Mouse (Mus musculus) monocyte, adult 5-6 weeks (primary cell): ENCODE results near the gene Cpne2. TPM values are rescaled to one million over a fixed set of nuclear protein-coding genes. Genes with fewer than 3 reads are reported as not detected.

Experiments used
- ATAC-seq: fragments of 153-309, 156-312 bp; replicated peaks from 2 replicates; pipeline ENCODE4 v1.8.0; 2017; ENCODE audit warnings: mild to moderate bottlenecking; ENCODE audit not compliant: low TSS enrichment, insufficient number of reproducible peaks, severe bottlenecking, poor library complexity, low FRiP score
- total RNA-seq: library from RNA; stranded (forward); fragments of 200-1000, 200-491, 200-594 nt; gene quantifications from 3 replicates; pipeline ENCODE4 v1.2.3, GENCODE M21; 2017

Gene Cpne2
- 6.0 to 7.8 TPM (median 6.9 TPM) in 3 replicates for total RNA-seq

DNA sequence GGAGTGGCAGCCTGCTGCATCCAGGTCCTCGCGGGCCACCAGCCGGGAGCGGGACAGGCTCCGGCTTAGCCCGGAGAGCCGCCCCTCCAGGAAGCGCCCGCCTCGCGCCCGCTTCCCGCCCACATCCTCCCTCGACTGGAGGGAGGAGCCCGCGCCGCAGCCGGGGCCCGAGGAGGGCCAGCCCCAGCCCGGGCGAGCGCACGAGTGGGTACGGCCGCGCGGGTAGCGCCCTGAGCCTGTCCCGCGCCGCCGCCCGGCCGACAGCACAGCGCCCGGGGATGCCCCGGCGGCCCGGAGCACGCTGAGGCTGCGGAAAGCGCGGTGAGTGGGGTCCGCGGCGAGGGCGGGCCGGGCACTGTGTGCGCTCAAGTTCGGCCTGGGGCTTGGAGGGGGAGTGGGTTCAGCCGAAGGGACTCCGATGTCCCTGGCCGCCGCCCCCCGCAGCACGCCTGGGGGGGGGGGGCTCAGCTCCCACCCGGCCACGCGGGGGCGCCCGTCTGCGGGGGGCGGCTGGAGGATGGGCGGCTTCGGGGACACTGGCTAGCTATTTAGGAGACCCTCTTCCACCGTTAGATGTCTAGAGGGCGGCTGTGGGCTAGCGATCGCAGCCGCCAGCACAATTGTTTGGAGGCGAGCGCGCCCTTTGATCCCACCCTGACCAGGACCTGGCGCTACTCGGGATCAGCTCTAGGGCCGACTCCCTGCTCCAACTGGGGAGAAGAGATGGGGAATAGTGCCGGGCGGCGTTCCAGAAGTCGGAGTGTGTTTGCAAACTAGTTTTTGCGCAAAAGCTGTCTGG, at the start of gene Cpne2:
Gene Cpne2 (plus strand): TSS at position 118 of the 799 bp plus-strand sequence.
- no peak for ATAC-seq

DNA sequence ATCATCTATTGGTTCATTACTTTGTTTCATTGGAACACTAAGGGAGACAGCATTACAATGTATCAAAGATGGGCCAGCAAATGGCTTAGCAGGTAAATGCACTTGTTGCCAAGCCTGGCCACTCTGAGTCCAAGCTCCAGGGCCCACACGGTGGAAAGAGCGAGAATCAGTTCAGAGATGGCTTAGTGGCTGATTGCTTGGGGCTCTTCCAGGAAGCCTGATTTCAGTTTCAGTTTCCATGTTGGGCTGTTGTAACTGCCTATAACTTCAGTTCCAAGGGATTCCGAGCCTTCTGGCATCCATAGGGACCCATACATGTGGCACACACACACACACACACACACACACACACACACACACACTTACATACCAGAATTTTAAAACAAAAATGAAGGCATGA, 47.5 kb upstream of the Cpne2 start:
- no peak for ATAC-seq

- ATAC-seq = no peak
Observed at GRCm38 (mm10) chr8:94485882-94486281, 46.9 kb upstream of the Cpne2 start.

GRCm38 (mm10) chr8:94488016-94488415, 44.8 kb upstream of the Cpne2 start:
- no peak for ATAC-seq

DNA sequence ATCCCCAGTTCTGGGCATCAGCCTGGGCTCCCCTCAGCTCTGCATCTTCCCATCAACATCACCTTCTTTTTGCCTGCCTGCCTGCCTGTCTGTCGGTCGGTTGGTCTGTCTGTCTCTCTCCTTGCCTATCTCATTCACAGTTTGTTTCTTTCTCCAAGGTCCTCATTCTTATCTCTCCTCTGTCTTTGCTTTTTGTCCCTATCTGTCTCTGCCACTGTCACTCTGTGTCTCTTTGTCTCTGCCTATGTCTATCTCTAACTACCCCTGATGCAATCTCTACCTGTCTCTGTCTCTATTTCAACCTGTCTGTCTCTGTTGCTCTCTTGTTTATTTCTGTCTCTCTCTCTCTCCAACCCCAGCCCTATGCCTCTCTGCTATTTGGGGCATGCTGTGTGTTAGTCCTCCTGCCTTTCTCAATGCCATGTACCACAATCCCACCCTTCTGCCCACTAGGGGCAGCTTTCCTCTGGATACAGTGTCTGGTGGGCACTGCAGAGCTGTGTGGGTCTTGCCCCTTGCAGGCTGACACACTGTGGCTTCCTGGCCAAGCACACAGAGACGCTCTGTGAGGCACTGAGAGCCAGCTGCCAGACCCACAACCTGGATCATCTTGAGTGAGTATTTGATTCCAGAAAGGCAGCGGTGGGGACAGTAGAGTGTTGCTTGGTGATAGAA, 42.8 kb upstream of the Cpne2 start:
- ATAC-seq = no peak

- ATAC-seq = peak; percentile 51
Observed at GRCm38 (mm10) chr8:94492021-94492681, 40.6 kb upstream of the Cpne2 start.

DNA sequence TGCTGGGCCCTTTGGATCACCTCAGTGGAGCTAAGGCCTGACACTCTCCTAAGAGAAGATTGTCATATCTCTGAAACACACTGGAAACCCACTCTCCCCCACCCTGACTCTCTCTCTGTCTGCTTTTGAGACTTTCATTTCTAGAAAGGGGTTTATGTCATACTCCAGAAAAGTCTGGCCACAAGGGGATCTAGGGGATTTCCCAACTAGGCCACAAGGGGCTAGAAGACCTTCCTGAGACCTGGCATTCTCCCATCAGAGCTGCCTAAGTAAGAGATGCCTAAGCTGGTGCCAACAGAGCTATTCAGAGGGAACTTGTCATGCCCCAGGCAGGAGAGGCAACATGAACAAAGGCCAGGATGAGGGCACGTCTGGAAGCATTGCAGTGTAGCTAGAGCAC, 39.5 kb upstream of the Cpne2 start:
- ATAC-seq = no peak

DNA sequence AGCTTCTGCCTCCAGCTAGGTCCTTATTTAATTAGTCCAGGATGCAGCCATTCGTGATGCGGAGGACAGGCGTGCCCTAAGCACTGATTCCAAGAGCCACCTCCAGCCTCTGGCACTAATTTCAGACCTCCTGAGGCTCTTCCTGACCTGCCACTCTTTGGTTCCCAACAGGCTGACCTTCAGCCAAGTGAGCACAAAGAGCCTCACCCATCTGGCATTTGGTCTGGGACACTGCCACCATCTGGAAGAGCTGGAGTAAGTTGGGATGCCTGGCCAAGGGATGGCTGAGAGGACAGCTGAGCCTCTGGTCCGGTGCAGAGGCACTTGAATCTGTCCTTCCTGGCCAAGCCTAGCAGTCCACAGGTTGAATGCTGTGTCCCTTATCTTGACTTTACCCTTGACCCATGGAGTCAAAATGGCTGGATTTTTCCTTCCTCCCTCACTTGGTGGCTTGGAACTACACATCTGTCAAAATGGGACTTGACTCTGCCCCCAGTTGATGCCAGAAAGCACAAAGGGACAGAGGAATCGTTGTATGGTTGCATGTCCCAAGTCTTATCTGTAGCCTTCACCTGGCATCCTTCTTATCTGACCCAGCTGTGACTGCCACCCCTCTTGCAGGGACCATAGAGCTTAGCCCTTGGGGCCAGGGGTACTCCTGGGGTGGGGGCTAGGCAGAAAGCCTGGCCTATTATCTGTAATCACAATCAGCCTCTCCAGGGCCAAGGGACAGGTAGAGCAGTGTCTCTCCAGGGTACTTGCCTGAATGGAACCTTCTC, 17.2 kb upstream of the Cpne2 start:
- ATAC-seq = no peak

GRCm38 (mm10) chr8:94516209-94516593, 16.6 kb upstream of the Cpne2 start:
- ATAC-seq = no peak

- ATAC-seq = no peak
Observed at GRCm38 (mm10) chr8:94516766-94517165, 16.0 kb upstream of the Cpne2 start.

DNA sequence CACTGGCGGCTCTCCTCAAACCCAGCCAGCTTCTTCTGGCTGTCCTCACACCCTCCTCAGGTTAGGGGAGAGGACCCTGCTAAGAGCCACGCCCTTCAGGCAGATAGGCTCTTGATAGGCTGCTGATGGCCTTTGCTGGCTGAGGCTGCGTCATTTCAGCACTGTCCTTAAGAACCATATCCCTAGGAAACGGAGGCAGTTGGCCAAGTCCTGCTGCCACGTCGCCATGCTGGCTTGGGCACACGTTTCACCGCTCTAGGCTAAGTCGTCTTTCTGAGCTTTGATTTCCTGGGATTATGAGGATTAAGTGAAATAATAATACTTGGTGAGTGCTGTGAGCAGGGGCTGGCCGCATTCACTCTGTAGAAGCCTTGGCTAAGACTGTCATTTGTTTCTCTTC, 14.5 kb upstream of the Cpne2 start:
- no peak for ATAC-seq

- no peak for ATAC-seq
Observed at GRCm38 (mm10) chr8:94519021-94519420, 13.8 kb upstream of the Cpne2 start.

- ATAC-seq = no peak
Observed at GRCm38 (mm10) chr8:94521481-94521880, 11.3 kb upstream of the Cpne2 start.

GRCm38 (mm10) chr8:94522482-94522881, 10.3 kb upstream of the Cpne2 start:
- no peak for ATAC-seq

GRCm38 (mm10) chr8:94524554-94524953, 8.2 kb upstream of the Cpne2 start:
- ATAC-seq = no peak

- ATAC-seq = no peak
Observed at GRCm38 (mm10) chr8:94527178-94527577, 5.6 kb upstream of the Cpne2 start.

- ATAC-seq = no peak
Observed at GRCm38 (mm10) chr8:94528245-94528644, 4.5 kb upstream of the Cpne2 start.

- no peak for ATAC-seq
Observed at GRCm38 (mm10) chr8:94529875-94530274, 2.9 kb upstream of the Cpne2 start.

GRCm38 (mm10) chr8:94530643-94531042, 2.1 kb upstream of the Cpne2 start:
- ATAC-seq = no peak
